Mouse (Mus musculus): ENCODE results near the gene Unc5b. TPM values are rescaled to one million over a fixed set of nuclear protein-coding genes. Genes with fewer than 3 reads are reported as not detected.
A peak's percentile ranks its signal among the peaks of the same experiment; 100 is the strongest.
"Not testable (repeated sequence)": the region's sequence is repeated elsewhere in the genome, so short reads cannot be mapped to it uniquely, and the experiment has no call there.

Unc5b gene
- total RNA-seq (2021): 10 to 100 TPM; 35.3 to 47.0 TPM

- intact Hi-C loops (cut with DNase I): loop anchor here (1.0 to 2.0 kb wide), 2 partner anchors 23 to 53 kb away; no protein-coding TSS in a partner anchor
- DNase-seq: peak; percentile 96 to 98
Measured at GRCm38 (mm10) chr10:60831379-60831778, at the start of gene Unc5b. TSS of gene Unc5b (minus strand) at chr10:60831581.

- no peak for DNase-seq
- intact Hi-C loops (cut with DNase I): no loop called here
Measured at GRCm38 (mm10) chr10:60879817-60880216, 48.4 kb upstream of the Unc5b start.

GRCm38 (mm10) chr10:60877075-60877474 lies 45.7 kb upstream of the Unc5b start:
- no peak for DNase-seq
- intact Hi-C loops (cut with DNase I): no loop called here

GRCm38 (mm10) chr10:60875011-60875410 lies 43.6 kb upstream of the Unc5b start:
- intact Hi-C loops (cut with DNase I): no loop called here

GRCm38 (mm10) chr10:60863318-60863717 lies 31.9 kb upstream of the Unc5b start:
- no peak for DNase-seq
- intact Hi-C loops (cut with DNase I): no loop called here

More at GRCm38 (mm10) chr10:60875011-60875410, 43.6 kb upstream of the Unc5b start:
- no peak for DNase-seq

GRCm38 (mm10) chr10:60862477-60863293 lies 31.3 kb upstream of the Unc5b start:
- intact Hi-C loops (cut with DNase I): no loop called here
- no peak for DNase-seq

- DNase-seq; intact Hi-C loops (cut with DNase I): not testable (repeated sequence)
Measured at GRCm38 (mm10) chr10:60845271-60845670, 13.9 kb upstream of the Unc5b start.

- intact Hi-C loops (cut with DNase I): loop anchor here (5.0 kb wide), 2 partner anchors 93 to 228 kb away; no protein-coding TSS in a partner anchor
- peak; percentile 53 to 57 for DNase-seq
Measured at GRCm38 (mm10) chr10:60838816-60839215, 7.4 kb upstream of the Unc5b start.

- intact Hi-C loops (cut with DNase I): loop anchor here (1.0 to 5.0 kb wide), 5 partner anchors 56 to 232 kb away; no protein-coding TSS in a partner anchor
- peak; percentile 85 to 90 for DNase-seq
Measured at GRCm38 (mm10) chr10:60834949-60835348, 3.6 kb upstream of the Unc5b start.

- intact Hi-C loops (cut with DNase I): no loop called here
- peak in 1 of 2 experiments; percentile 13 for DNase-seq
Measured at GRCm38 (mm10) chr10:60832664-60833173, 1.3 kb upstream of the Unc5b start.

GRCm38 (mm10) chr10:60830556-60831350 lies 628 bp downstream of the Unc5b start:
- DNase-seq: peak; percentile 40 to 41
- intact Hi-C loops (cut with DNase I): loop anchor here (1.0 to 2.0 kb wide), 2 partner anchors 22 to 52 kb away; no protein-coding TSS in a partner anchor

GRCm38 (mm10) chr10:60830000-60830399 lies 1.4 kb downstream of the Unc5b start:
- intact Hi-C loops (cut with DNase I): loop anchor here (2.0 kb wide), 1 partner anchor 21 kb away; no protein-coding TSS in a partner anchor
- DNase-seq: peak; percentile 11 to 14

- intact Hi-C loops (cut with DNase I): no loop called here
- DNase-seq: peak; percentile 1 to 3
Measured at GRCm38 (mm10) chr10:60829071-60829470, 2.3 kb downstream of the Unc5b start.

GRCm38 (mm10) chr10:60827901-60828670 lies 3.3 kb downstream of the Unc5b start:
- intact Hi-C loops (cut with DNase I): no loop called here
- peak; percentile 1 to 3 for DNase-seq

GRCm38 (mm10) chr10:60827266-60827665 lies 4.1 kb downstream of the Unc5b start:
- DNase-seq: peak; percentile 19 to 27
- intact Hi-C loops (cut with DNase I): no loop called here

GRCm38 (mm10) chr10:60826461-60827237 lies 4.7 kb downstream of the Unc5b start:
- peak; percentile 57 to 58 for DNase-seq
- intact Hi-C loops (cut with DNase I): no loop called here

- intact Hi-C loops (cut with DNase I): no loop called here
- peak in 1 of 2 experiments; percentile 2 for DNase-seq
Measured at GRCm38 (mm10) chr10:60825955-60826354, 5.4 kb downstream of the Unc5b start.

- intact Hi-C loops (cut with DNase I): no loop called here
- peak; percentile 2 to 12 for DNase-seq
Measured at GRCm38 (mm10) chr10:60823744-60824143, 7.6 kb downstream of the Unc5b start.
